Mouse (Mus musculus) CH12.LX (cell line): ENCODE measurements around the gene Cdc37l1.

Experiments used
- BHLHE40 ChIP-seq: IDR thresholded peaks from 2 replicates; pipeline ENCODE4 v1.6.1; 2011; ENCODE audit warnings: mild to moderate bottlenecking, low read depth, low read length, improper control_type of control experiment
- CHD2 ChIP-seq: IDR thresholded peaks from 2 replicates; pipeline ENCODE4 v1.6.1; 2011; ENCODE audit warnings: low read length, improper control_type of control experiment
- CTCF ChIP-seq, 2 experiments: IDR thresholded peaks in 1 of 2; conservative IDR thresholded peaks in 1 of 2; 2 replicates each; pipeline ENCODE4 v1.5.1; 2011 to 2012; ENCODE audit warnings: low read depth in 2 of 2, low read length in 2 of 2, improper control_type of control experiment in 1 of 2, inconsistent platforms in 1 of 2, mild to moderate bottlenecking in 1 of 2, moderate library complexity in 1 of 2
- E2F4 ChIP-seq: IDR thresholded peaks from 2 replicates; pipeline ENCODE4 v1.6.1; 2011; ENCODE audit warnings: low read depth, low read length, improper control_type of control experiment; ENCODE audit not compliant: insufficient replicate concordance
- ELF1 ChIP-seq: IDR thresholded peaks from 2 replicates; pipeline ENCODE4 v1.6.1; 2014; ENCODE audit warnings: low read depth, mild to moderate bottlenecking, inconsistent platforms, low read length, improper control_type of control experiment
- ETS1 ChIP-seq: conservative IDR thresholded peaks from 2 replicates; pipeline ENCODE4 v1.6.1; 2012; ENCODE audit warnings: low read depth, mild to moderate bottlenecking, inconsistent platforms, low read length, improper control_type of control experiment, moderate library complexity
- GABPA ChIP-seq: IDR thresholded peaks from 2 replicates; pipeline ENCODE4 v1.6.1; 2012; ENCODE audit warnings: low read depth, low read length, improper control_type of control experiment, inconsistent platforms; ENCODE audit not compliant: insufficient replicate concordance
- POLR2A ChIP-seq: IDR thresholded peaks from 2 replicates; pipeline ENCODE4 v1.6.1; 2011; ENCODE audit warnings: low read depth, mild to moderate bottlenecking, improper control_type of control experiment, low read length
- RCOR1 ChIP-seq: conservative IDR thresholded peaks from 2 replicates; pipeline ENCODE4 v1.6.1; 2012; ENCODE audit warnings: low read depth, mild to moderate bottlenecking, inconsistent platforms, low read length, improper control_type of control experiment
- TBP ChIP-seq: conservative IDR thresholded peaks from 2 replicates; pipeline ENCODE4 v1.6.1; 2011; ENCODE audit warnings: low read depth, low read length, improper control_type of control experiment
- UBTF ChIP-seq: IDR thresholded peaks from 2 replicates; pipeline ENCODE4 v1.6.1; 2012; ENCODE audit warnings: low read depth, mild to moderate bottlenecking, inconsistent platforms, low read length, improper control_type of control experiment, moderate library complexity
- USF1 ChIP-seq: IDR thresholded peaks from 2 replicates; pipeline ENCODE4 v1.6.1; 2014; ENCODE audit warnings: low read depth, mild to moderate bottlenecking, inconsistent platforms, low read length, improper control_type of control experiment
- ZMIZ1 ChIP-seq: IDR thresholded peaks from 2 replicates; pipeline ENCODE4 v1.6.1; 2012; ENCODE audit warnings: low read depth, mild to moderate bottlenecking, inconsistent platforms, low read length, improper control_type of control experiment

DNA sequence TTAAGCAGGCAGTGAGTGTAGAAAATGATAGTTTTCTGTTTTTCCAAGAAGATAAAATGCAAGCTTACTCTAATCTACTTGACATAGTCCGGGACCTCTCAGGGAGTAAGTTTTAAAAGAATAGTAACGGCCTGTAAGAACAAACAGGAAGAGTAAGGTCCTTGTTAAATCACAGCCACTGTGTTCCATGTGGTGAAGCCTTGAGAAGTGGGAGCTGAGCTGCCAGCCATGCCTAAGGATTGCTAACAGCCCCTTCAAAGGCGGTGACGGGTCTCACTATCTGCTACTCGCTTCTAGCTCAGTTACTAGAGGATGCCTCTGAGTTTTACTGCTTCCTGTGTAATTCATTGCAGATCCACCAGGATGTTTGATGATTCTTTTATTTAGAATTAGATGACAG is 26.6 kb downstream of the Cdc37l1 start:
- TF ChIP-seq BHLHE40 (no peak), GABPA (no peak), ZMIZ1 (no peak), POLR2A (no peak), ETS1 (no peak), RCOR1 (no peak), CTCF (conservative IDR thresholded peaks at IDR 0.05 in 1 of 2, IDR thresholded peaks at IDR 0.05 in 1 of 2; ENCODE audit: low read depth in 2 of 2, low read length in 2 of 2) (no peak), UBTF (no peak), ELF1 (no peak), USF1 (no peak), TBP (no peak), CHD2 (no peak), E2F4 (no peak)
